Mouse (Mus musculus) v-Abl transformed pro-B cells (cell line): ENCODE measurements around the gene Aff3.

Source experiments
- in situ Hi-C, 2 experiments: fragments of 400-800 bp; cut with MboI; formaldehyde crosslinking; loops; one replicate each; pipeline ENCODE4 v1.15.1; 2025; ENCODE audit not compliant: unreplicated experiment in 2 of 2

Aff3 gene

DNA sequence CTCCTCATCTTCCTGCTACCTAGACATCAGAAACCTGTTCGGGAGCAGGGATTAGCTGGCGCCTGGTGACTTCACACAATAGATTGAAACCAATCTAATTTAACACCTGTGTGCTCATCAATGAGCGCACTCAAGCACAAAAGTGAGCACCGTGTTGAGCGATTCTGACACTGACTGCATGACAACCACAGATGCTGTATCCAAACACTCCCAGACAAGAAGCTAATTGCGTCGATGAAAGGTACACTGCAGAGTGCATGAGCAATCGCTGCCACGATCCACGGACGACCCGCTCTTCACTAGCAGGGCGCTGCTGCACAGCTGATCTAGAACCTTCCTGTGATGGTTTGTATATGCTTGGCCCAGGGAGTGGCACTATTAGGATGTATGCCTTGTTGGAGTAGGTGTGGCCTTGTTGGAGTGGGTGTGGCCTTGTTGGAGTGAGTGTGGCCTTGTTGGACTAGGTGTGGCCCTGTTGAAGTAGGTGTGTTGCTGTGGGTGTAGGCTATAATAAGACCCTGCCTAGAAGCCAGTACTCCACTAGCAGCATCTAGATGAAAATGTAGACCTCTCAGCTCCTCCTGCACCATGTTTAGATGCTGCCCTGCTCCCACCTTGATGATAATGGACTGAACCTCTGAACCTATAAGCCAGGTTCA is 161.2 kb downstream of the Aff3 start:
- in situ Hi-C loops: no loop called here

DNA sequence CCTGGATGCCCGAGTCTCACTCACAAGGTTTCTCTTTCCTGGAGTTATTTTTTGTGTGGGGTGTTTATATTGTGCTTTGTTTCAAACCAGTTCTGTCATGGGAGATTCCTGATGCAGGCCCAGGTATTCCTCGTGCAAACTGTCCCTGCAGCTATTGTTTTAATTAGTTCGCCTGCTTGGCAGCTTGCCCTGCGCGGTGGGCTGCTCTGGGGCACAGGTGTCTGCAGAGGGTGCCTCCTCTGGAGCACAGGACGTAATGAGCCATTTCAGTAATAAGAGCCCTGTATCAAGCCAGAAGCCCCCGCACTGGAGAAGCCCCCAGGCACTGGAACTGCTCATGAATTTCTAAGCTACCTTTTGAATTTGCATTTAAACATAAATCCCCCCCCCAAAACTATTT is 162.0 kb downstream of the Aff3 start:
- in situ Hi-C loops: no loop called here

DNA sequence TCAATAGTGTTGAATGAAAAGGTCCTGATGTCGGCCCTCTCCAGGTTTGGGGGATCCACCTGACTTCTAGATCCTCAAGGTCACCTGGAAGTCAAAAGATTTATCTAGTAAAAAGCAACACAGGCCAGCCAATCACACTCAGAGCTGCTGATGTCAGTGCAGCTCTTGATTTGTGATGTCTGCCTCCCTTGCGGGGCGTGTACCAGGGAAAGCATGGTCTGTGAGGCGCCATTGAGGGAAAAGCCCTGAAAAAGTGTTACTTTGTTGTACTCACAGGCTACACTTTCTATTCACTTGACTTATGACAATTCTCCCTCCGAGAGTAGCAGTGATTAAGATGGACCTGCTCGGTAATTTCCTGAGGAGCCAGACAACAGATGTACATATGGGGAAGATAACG is 163.5 kb downstream of the Aff3 start:
- in situ Hi-C loops: no loop called here

DNA sequence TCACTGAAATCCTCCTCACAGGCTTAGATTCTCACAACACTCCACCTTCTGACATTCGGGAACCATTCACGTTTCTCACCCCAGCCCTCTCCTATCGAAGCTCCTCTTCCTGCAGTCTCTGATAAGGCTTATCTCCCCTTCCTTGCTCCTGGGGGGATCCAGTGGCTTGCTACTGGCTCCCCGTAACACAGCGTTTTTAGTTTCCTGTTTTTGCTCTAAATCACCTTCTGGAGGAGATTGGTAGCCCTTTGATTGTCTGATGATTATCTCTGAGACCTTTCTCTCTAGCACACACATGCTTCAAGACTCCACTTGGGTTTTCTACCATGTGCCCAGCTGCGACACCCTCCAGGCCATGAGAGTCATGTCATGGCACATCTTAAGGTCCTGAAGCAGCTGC is 165.3 kb downstream of the Aff3 start:
- in situ Hi-C loops: no loop called here

GRCm38 (mm10) chr1:38497576-38497975 is 167.2 kb downstream of the Aff3 start:
- in situ Hi-C loops: no loop called here

- in situ Hi-C loops: no loop called here
Observed at GRCm38 (mm10) chr1:38496886-38497528, 167.7 kb downstream of the Aff3 start.

- in situ Hi-C loops: no loop called here
Observed at GRCm38 (mm10) chr1:38495284-38495683, 169.5 kb downstream of the Aff3 start.

DNA sequence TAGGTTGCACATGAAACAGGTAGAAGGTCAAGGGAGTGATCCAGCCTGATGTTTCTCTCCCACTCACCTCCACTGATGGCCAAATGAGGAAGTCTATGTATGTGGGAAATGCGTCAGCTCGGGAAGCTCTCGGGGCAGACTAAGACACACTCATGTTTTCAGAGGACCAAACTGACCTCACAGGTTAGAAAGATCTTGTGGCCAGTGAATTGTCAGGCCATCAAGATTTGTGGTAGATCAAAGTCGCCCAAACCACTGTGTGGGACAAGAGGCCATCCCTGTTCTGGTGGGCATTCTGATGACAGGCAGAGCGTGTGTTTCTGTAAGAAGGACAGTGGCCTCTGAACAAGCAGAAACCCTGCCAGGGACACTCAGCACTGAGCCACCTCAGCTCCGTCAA is 175.0 kb downstream of the Aff3 start:
- in situ Hi-C loops: no loop called here

- in situ Hi-C loops: no loop called here
Observed at GRCm38 (mm10) chr1:38488667-38489210, 176.0 kb downstream of the Aff3 start.

GRCm38 (mm10) chr1:38487884-38488283 is 176.9 kb downstream of the Aff3 start:
- in situ Hi-C loops: no loop called here

DNA sequence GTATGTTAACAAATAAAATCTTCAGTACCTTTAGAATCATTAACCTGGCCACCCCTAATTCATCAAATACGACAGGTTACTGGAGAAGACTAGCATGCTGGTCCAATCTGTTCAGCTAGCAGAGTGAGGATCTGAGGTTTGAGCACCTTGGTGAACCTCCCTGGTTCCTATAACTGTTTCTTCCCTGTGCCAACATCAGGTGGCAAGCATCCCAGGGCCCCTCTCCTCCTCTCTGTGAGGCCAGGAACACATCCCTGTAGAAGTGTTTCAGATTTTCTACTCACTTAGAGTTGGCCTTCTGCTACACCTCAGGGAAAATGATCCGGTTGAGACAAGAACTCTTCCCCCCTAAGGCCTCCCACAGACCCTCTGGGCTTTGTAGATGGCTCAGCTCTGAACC is 181.6 kb downstream of the Aff3 start:
- in situ Hi-C loops: no loop called here

DNA sequence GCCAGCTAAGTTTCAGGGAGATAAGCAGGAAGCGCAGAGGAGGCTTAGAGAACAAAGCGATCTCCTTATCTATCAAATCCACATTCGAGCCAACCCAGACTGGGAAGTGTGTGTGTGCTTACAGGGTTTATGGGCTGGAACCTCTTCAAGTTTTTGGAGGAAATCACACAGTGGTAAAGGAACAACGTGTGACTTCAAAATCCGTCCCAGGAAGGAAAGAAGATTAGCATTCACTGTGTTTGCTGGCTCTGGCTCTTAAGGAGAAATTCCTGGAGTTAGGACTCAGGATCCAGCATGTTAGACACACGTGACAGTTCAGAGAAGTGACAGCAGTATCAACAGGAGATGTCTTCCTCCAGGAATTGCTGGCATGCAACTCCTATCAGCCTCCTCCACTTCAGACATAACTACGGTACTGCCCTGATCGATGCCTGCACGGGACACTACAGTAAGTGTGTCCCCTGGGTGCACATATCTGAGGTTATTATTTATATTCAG is 186.5 kb downstream of the Aff3 start:
- in situ Hi-C loops: no loop called here

DNA sequence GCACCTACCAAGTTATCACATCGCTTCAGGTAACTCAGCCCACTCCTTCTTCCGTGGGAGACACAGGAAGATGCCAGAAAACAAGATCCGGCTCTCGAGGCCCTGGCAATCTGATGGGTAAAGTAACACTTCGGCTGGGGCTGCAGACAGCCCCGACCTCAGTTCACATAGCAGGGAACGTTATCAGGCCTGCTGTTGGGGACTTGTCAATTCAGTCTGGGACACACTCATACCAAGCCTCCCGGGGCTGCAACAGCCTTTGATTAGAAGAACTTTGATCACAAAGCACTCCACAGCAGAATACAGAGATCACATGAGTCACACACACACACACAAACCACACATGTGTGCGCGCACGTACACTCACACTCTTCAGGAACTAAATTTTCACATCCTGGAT is 193.9 kb downstream of the Aff3 start:
- in situ Hi-C loops: no loop called here

- in situ Hi-C loops: no loop called here
Observed at GRCm38 (mm10) chr1:38470166-38470565, 194.6 kb downstream of the Aff3 start.

DNA sequence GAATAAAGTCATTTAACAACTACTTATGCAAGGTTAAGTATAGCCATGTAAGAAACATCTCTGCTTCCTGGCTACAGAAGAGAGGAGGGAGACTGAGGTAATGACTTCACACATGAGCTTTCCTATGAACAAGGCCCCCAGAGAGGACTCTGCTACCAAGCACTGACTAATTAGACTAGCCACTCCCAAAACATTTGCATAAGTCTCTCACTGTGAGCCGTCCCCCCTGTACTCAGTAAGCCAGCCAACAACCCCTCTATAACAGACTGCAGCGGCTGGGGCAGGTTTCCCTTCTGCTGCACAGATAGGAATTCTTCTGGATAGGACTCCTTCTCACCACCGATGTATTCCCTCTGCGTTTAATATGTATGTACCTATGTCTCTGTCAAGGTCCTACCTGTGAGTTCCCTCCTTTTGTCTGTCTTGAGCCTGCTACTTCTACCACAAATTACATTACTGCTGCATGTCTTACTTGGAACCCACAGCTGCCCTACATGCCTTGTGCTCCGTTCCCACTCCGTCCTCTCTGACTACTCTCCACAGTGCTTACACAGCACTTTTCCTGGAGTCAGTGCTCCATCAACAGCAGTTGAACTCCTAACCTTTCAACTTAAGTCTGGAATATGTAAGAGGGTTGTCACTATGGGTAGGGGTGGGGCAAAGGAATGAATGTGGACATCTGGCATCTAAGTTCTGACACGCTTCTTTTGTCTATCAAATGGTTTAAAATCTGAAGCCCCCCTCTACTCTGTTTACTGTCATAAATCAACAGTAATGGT is 197.3 kb downstream of the Aff3 start:
- in situ Hi-C loops: no loop called here

GRCm38 (mm10) chr1:38456719-38457269 is 208.0 kb downstream of the Aff3 start:
- in situ Hi-C loops: no loop called here

- in situ Hi-C loops: no loop called here
Observed at GRCm38 (mm10) chr1:38454921-38455320, 209.8 kb downstream of the Aff3 start.

GRCm38 (mm10) chr1:38451367-38451766 is 213.4 kb downstream of the Aff3 start:
- in situ Hi-C loops: no loop called here

- in situ Hi-C loops: no loop called here
Observed at GRCm38 (mm10) chr1:38450677-38451076, 214.1 kb downstream of the Aff3 start.

DNA sequence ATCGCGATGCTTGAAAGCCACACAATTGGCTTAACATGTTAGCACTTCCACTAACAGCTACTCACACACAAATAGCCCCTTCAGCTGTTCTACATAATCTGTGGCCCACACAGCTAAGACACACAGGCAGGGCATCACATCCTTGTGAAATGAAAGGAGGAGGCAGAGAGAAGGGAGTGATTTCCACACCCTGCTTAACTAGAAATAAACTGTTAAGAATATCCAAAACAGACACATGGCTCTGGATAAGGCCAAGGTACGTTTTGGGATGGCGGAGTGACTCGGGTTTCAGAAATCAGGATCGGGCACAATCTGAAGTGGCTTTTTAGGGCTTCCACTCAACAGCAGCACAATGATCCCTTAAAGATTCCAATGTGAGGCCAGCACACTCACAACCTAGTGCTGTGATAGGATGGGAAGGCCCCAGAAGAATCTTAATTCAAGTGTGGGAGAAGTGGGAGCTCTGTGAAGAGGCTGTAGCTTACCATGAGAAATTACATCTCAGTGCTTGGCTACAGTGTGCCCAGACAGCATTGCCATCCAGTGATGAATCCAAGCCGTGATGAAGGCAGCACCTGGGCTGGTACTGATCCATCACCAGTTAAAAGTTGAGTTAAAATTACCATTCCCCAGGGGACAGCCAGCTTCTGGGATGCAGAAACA is 214.8 kb downstream of the Aff3 start:
- in situ Hi-C loops: no loop called here

DNA sequence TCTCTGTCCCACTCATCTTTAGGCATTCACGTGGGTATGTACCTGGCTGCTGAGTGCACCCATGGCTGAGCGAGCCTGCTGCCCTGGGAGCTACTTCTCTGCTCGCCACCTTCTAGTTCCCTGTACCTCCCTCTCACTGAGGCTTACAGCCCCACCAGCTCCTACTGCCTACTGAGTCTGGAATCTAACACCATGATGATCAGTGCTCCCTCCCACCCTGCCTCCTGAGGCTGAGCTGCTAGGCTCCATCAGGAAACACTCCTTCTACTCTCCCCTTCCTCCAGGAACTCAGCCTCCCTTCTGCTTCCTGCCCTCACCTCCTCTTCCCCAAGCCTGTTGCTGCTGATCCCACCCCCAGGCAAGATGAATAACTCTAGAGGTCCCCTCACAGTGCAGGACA is 215.9 kb downstream of the Aff3 start:
- in situ Hi-C loops: no loop called here
